Mouse (Mus musculus) liver, embryonic 11.5 days (tissue): Measurements from ENCODE around the gene Ugt1a6b. TPM values are rescaled to one million over a fixed set of nuclear protein-coding genes. Genes with fewer than 3 reads are reported as not detected.
"Not testable (repeated sequence)": the region's sequence is repeated elsewhere in the genome, so short reads cannot be mapped to it uniquely, and the experiment has no call there.

ENCODE experiments used
- ATAC-seq: fragments of 200-750 bp; cut with Nextera tagmentation; replicated peaks from 2 replicates; pipeline ENCODE4 v1.8.0; 2017; ENCODE audit warnings: moderate number of reproducible peaks, mild to moderate bottlenecking, moderate TSS enrichment, moderate library complexity; ENCODE audit not compliant: low FRiP score
- DNase-seq: peaks from one replicate; pipeline ENCODE4 v3.0.0-alpha.2; 2017; ENCODE audit warnings: low spot score
- H3K27ac ChIP-seq: fragments of 300-500 bp; sonication (generic); 2 replicates; pipeline ENCODE4 v1.5.1; 2014; ENCODE audit warnings: mild to moderate bottlenecking, low read depth, low read length, control low read depth
- H3K27me3 ChIP-seq: fragments of 300-500 bp; sonication (generic); replicated peaks from 2 replicates; pipeline ENCODE4 v1.6.1; 2014; ENCODE audit warnings: low read length, mixed read lengths; ENCODE audit not compliant: control insufficient read depth, insufficient read depth
- H3K36me3 ChIP-seq: fragments of 300-500 bp; sonication (generic); 2 replicates; pipeline ENCODE4 v1.6.1; 2014; ENCODE audit warnings: mild to moderate bottlenecking, low read length, moderate library complexity, mixed read lengths; ENCODE audit not compliant: control insufficient read depth, insufficient read depth
- H3K4me1 ChIP-seq: fragments of 300-500 bp; sonication (generic); replicated peaks from 2 replicates; pipeline ENCODE4 v1.6.1; 2014; ENCODE audit warnings: low read length, mixed read lengths; ENCODE audit not compliant: control insufficient read depth, insufficient read depth
- H3K4me2 ChIP-seq: fragments of 300-500 bp; sonication (generic); 2 replicates; pipeline ENCODE4 v1.6.1; 2014; ENCODE audit warnings: mild to moderate bottlenecking, control low read depth, moderate library complexity
- H3K4me3 ChIP-seq: fragments of 300-500 bp; sonication (generic); 2 replicates; pipeline ENCODE4 v1.5.1; 2014; ENCODE audit warnings: low read depth, low read length, control low read depth
- H3K9ac ChIP-seq: fragments of 300-500 bp; sonication (generic); 2 replicates; pipeline ENCODE4 v1.6.1; 2014; ENCODE audit warnings: low read depth, low read length, control low read depth
- H3K9me3 ChIP-seq: fragments of 300-500 bp; sonication (generic); 2 replicates; pipeline ENCODE4 v1.6.1; 2016; ENCODE audit warnings: low read length, inconsistent platforms, mixed read lengths; ENCODE audit not compliant: control insufficient read depth
- WGBS: fragments of 180-500 bp; shearing (Covaris S2); extraction: QIAGEN DNeasy Blood & Tissue Kit; methylation state at CpG from one replicate; pipeline ENCODE4 v1.1.7; 2014; 5-methylcytosine and 5-hydroxymethylcytosine counted together
- polyA plus RNA-seq: library from polyadenylated mRNA; unstranded; fragments of >200 nt; fragmentation: Nextera tagmentation; extraction: Ambion mirVana; gene quantifications from 2 replicates; pipeline ENCODE4 v1.2.1, GENCODE M21; 2014

Ugt1a6b gene
- polyA plus RNA-seq = 0.11 and 0.31 TPM in 2 replicates

DNA sequence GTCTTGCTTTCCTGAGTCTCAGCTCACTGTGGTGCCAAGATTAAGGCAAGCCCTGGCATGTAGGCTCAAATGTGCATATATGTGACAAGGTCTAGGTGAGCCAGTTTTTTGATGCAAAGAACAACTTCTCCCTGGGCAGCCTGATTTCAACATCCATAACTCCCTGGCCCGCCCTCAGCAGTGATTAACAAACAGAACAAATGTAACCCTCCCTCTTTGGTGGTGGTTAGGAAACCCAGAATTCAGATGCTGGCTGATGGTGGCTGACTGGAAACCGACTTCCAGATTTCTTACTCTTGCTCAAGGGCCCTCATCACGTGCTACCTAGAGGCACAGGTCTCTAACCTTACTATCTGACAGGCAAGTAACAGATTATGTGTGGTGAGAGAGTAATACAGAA, at the start of gene Ugt1a6b:
Gene Ugt1a6b, plus strand, starts transcription at position 234 of the 400 bp plus-strand sequence.
- not testable (repeated sequence) for H3K9ac ChIP-seq, H3K27me3 ChIP-seq, ATAC-seq, H3K36me3 ChIP-seq, H3K4me1 ChIP-seq, DNase-seq, H3K9me3 ChIP-seq, H3K4me2 ChIP-seq, H3K4me3 ChIP-seq, H3K27ac ChIP-seq
- WGBS = 22% methylated on average over 3 of the region's 3 CpGs

DNA sequence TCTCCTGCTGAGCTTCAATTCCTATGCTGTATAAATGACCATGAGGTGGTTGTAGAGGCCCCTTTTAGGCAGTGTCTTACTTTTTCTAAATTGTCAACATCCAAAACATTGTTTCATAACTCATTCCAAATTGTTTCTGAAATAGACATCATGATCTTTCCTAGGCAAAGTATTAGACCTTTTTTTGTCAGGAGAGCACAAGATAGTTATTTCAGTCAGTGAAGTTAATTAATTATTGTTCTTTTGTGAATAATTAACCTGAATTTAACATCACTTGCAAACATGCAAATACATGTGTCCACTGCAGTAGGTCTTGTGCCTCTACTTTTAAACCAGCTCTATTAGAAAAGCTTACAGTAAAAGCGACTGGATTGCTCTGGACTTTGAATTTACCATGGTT, 48.0 kb upstream of the Ugt1a6b start, which contains the start of gene Ugt1a10:
Gene Ugt1a10, plus strand, starts transcription at position 301 of the 400 bp plus-strand sequence.
- 65% methylated on average over 1 of the region's 1 CpGs for WGBS
- H3K4me1 ChIP-seq = no peaks in the 10 kb centered on the region
- DNase-seq (no peak), ATAC-seq (no peak)
- H3K9me3 ChIP-seq = no peaks in the 10 kb centered on the region
- H3K9ac ChIP-seq = no peak within 1 kb of the TSS
- H3K4me3 ChIP-seq = no peak within 1 kb of the TSS
- H3K27ac ChIP-seq = no peak within 1 kb of the TSS
- no peak within 1 kb of the TSS for H3K4me2 ChIP-seq
- H3K36me3 ChIP-seq = no peaks in the 10 kb centered on the region
- no peaks in the 10 kb centered on the region for H3K27me3 ChIP-seq

DNA sequence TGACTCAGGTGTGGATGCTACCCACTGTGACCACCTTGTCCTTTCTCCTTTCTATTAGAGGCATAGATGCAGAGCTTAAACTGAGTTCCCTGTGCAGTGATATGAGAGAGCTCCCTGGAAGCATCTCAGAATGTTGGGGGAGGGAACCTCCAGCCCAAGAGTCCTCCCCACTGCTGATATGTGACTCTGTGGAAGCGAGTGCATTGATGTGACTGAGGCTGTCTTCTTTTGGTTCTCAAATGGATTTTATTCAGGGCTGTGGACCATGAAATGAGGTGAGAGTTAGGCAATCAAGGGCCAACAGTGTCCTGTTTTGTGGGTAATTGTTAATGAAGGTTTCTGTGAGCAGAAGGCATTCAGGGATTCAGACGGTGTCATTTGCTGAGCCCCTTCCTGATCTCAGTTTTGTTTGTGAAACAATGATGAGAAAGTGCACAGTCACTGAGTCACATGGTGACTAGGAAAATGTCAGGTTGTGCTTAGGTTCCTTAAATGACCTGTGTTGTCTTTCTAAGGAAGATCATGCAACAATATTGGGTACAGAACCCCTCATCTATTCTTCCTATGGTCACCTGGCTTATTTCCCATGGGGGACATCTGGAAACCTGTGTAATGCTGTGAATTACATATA, 36.5 kb upstream of the Ugt1a6b start:
- H3K4me3 ChIP-seq, ATAC-seq, H3K9me3 ChIP-seq, H3K27ac ChIP-seq, DNase-seq, H3K4me2 ChIP-seq, H3K27me3 ChIP-seq, H3K4me1 ChIP-seq, H3K9ac ChIP-seq, H3K36me3 ChIP-seq: not testable (repeated sequence)
- WGBS = 85% methylated on average over 1 of the region's 2 CpGs

DNA sequence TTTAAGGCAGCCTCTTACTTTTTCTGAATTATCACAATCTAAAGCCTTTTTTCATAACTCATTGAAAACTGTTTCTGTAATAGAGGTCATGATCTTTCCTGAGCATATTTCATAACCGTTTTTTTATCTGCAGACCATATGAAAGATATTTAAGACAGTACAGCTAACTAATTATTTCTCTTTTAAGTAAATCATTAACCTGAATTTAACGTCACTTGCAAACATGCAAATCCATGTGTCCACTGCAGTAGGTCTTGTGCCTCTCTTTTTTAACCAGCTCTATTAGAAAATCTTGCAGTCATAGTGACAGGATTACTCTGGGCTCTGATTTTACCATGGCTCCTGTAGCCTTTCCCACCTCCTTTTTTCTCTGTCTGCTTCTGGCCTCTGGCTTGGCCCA, 32.6 kb upstream of the Ugt1a6b start, which contains the start of gene Ugt1a9:
Gene Ugt1a9, plus strand, starts transcription at position 306 of the 400 bp plus-strand sequence.
- 57% methylated on average over 2 of the region's 2 CpGs for WGBS
- no peak within 1 kb of the TSS for H3K4me2 ChIP-seq
- H3K36me3 ChIP-seq = no peaks in the 10 kb centered on the region
- H3K9me3 ChIP-seq = no peaks in the 10 kb centered on the region
- DNase-seq (no peak), ATAC-seq (no peak)
- H3K4me3 ChIP-seq = no peak within 1 kb of the TSS
- H3K4me1 ChIP-seq = no peaks in the 10 kb centered on the region
- H3K9ac ChIP-seq = no peak within 1 kb of the TSS
- H3K27ac ChIP-seq = no peak within 1 kb of the TSS
- no peaks in the 10 kb centered on the region for H3K27me3 ChIP-seq

DNA sequence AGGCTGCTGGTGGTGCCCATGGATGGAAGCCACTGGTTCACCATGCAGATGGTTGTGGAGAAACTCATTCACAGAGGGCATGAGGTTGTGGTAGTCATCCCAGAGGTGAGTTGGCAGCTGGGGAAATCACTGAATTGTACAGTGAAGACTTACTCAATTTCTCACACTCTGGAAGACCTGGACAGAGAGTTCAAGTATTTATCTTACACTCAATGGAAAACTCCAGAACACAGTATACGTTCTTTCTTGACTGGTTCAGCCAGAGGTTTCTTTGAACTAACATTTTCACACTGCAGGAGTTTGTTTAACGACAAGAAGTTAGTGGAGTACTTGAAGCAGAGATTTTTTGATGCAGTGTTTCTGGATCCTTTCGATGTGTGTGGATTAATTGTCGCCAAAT, 32.1 kb upstream of the Ugt1a6b start:
- no peak overlapping the region for H3K4me2 ChIP-seq
- no peak overlapping the region for H3K9ac ChIP-seq
- no peak overlapping the region for H3K27ac ChIP-seq
- no peak overlapping the region for H3K4me3 ChIP-seq
- H3K4me1 ChIP-seq = no peaks in the 10 kb centered on the region
- DNase-seq (no peak), ATAC-seq (no peak)
- no peaks in the 10 kb centered on the region for H3K27me3 ChIP-seq
- H3K9me3 ChIP-seq = no peaks in the 10 kb centered on the region
- H3K36me3 ChIP-seq = no peaks in the 10 kb centered on the region
- WGBS = 73% methylated on average over 4 of the region's 4 CpGs

DNA sequence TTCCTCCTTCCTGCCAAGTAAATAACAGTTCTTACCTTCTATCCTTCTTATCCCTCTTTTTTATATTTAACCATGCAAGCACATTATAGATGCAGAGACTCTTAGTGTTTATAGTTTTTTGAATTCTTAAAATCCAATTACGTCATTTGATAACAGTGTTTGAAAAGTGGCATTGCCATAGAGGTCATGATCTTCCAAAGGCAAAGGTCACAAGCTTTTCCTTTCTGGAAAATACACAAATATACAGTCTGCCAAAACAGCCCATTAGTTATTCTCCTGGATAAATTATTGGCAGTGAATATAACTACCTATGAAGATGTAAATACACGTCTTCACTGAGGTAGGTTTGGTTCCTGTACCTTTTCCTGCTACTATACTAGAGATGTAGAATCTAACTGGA, 28.6 kb upstream of the Ugt1a6b start:
- H3K27ac ChIP-seq = no peak overlapping the region
- no peaks in the 10 kb centered on the region for H3K4me1 ChIP-seq
- ATAC-seq (no peak), DNase-seq (no peak)
- no peak overlapping the region for H3K9ac ChIP-seq
- no peaks in the 10 kb centered on the region for H3K27me3 ChIP-seq
- 82% methylated on average over 2 of the region's 2 CpGs for WGBS
- no peaks in the 10 kb centered on the region for H3K9me3 ChIP-seq
- H3K4me2 ChIP-seq = no peak overlapping the region
- no peak overlapping the region for H3K4me3 ChIP-seq
- H3K36me3 ChIP-seq = no peaks in the 10 kb centered on the region

DNA sequence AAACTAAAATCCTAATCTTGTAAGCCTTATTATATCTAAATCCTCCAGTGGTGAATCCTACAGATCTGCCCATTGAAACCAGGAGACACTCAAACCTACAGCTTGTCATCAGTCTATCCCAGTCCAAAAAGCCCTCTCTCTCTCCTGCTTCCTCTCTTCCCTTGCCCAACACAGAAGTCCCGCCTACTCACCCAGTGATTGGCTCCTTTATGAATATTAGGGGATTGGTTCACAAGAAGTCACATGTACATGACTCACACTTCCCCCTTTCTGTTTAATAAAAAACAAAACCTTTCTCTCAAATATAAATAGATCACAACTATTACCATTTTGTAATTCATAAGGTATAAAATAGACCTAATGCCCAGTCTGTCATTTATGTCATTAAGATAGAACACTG, 25.9 kb upstream of the Ugt1a6b start:
- no peak for ATAC-seq
- DNase-seq = no peak
- no peaks in the 10 kb centered on the region for H3K4me1 ChIP-seq
- H3K9me3 ChIP-seq = no peaks in the 10 kb centered on the region
- no peaks in the 10 kb centered on the region for H3K27me3 ChIP-seq
- no peak overlapping the region for H3K9ac ChIP-seq
- H3K36me3 ChIP-seq = no peaks in the 10 kb centered on the region
- H3K27ac ChIP-seq = no peak overlapping the region
- H3K4me2 ChIP-seq = no peak overlapping the region
- 72% methylated on average over 1 of the region's 1 CpGs for WGBS
- H3K4me3 ChIP-seq = no peak overlapping the region

DNA sequence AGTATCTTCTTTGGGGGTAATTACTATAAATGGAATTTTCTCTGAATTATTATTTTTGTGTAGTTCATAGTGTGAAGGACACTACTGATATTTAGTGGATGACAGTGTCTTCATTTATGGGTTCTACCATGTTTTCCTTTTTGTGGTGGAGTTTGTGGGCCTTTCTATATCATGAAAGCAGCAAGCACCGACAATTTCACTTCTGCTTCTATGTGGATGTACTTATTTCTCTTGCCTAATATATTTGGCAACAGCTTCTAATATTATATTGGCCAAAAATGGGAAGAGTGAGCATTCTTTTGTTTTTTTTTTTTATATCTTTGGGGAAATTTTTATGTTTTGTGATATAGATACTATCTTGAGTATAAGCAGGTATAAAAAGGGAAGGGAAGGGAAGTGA, 21.4 kb upstream of the Ugt1a6b start:
- 78% methylated on average over 1 of the region's 1 CpGs for WGBS
- DNase-seq = no peak
- H3K4me2 ChIP-seq = no peak overlapping the region
- no peaks in the 10 kb centered on the region for H3K36me3 ChIP-seq
- no peak overlapping the region for H3K4me3 ChIP-seq
- no peaks in the 10 kb centered on the region for H3K27me3 ChIP-seq
- ATAC-seq = no peak
- no peaks in the 10 kb centered on the region for H3K4me1 ChIP-seq
- no peak overlapping the region for H3K27ac ChIP-seq
- H3K9me3 ChIP-seq = no peaks in the 10 kb centered on the region
- H3K9ac ChIP-seq = no peak overlapping the region

DNA sequence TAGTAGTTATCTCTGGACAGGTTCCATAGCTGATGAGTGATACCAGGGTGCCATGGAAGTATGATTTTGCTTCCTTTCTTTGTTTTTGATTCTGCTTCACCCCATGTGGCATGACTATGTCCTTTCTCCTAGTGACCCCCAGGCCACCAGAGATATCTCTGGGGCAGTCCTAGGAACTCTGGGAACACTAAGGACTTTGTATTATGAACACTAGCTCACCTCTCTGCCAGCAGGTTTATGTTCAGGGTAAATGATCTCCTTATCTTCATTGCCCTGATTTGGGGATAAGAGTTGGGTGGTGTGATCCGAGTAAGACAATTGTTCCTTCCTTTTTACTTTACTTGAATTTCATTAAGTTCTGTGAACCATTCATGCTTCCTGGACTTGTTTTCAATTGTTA, 16.9 kb upstream of the Ugt1a6b start:
- Histone ChIP-seq H3K27me3 (no peaks in the 10 kb centered on the region), H3K9ac (no peak overlapping the region), H3K9me3 (no peaks in the 10 kb centered on the region), H3K4me2 (no peak overlapping the region), H3K27ac (no peak overlapping the region), H3K36me3 (no peaks in the 10 kb centered on the region), H3K4me3 (no peak overlapping the region), H3K4me1 (no peaks in the 10 kb centered on the region)
- WGBS = 55% methylated on average over 1 of the region's 1 CpGs
- ATAC-seq (no peak), DNase-seq (no peak)
